Mouse (Mus musculus) right cerebral cortex, postnatal 10 days (tissue): ENCODE data around the gene Flnb.

Experiments
- DNase-seq, 2 experiments: peaks; one replicate each; pipeline ENCODE4 v3.0.0; 2021; ENCODE audit warnings: low spot score in 2 of 2

The Flnb gene

DNA sequence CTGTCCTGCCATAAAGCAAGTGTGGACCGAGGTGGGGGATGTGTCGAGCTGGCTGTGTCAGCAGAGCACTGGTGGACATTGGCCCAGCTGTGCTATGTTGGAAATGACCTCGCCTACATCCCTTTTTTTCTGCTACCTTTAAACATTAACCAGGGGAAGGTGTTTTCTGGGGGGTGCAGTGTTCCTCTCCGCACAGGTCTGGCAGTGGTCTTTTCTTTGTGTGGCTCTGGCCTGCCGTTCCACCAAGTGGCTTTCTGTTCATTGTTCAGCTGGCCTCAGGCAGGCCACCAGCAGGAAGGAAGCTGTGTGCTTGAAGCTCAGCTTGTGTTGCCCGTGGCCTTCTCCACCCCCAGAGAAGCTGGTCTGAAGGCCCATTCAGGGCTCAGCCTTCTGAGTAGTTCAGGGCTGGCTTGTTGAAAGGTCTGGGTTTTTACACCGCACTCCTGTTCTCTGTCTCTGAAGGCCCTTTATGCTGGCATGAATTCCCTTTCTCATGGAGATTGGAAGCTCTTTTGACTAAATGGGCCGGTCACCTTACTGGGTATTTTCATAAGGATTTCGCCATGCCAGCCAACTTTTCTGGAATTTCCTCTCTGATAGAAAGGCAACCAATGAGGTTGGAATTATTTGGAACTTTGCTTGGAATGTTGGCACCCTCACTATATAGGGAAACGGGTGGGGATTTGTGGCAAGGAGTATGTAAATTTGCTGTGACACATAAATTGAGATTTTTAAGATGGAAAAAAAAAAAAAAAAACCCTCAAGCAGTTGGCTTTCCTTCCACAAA, 8.6 kb downstream of the Flnb start:
- peak; percentile 49 to 51 for DNase-seq

DNA sequence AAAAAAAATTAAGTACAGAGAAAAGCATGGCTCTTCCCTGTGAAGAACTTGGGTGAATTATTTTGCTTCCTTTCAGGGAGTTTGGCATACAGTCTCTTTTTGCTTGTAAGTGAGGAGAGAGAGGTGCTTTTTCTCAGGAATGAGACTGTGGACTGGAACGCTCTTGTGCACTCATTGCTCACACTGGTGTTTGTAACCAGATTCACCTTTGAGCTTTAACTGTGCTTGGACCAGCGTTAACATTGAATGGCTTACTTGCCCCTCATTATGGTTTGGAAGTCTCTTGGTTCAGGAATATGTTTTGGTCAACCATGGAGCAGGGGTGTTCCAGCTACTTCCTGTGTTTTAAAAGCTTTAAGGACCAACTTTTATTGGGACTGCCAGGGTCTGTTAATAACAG, 11.4 kb downstream of the Flnb start:
- DNase-seq: no peak

DNA sequence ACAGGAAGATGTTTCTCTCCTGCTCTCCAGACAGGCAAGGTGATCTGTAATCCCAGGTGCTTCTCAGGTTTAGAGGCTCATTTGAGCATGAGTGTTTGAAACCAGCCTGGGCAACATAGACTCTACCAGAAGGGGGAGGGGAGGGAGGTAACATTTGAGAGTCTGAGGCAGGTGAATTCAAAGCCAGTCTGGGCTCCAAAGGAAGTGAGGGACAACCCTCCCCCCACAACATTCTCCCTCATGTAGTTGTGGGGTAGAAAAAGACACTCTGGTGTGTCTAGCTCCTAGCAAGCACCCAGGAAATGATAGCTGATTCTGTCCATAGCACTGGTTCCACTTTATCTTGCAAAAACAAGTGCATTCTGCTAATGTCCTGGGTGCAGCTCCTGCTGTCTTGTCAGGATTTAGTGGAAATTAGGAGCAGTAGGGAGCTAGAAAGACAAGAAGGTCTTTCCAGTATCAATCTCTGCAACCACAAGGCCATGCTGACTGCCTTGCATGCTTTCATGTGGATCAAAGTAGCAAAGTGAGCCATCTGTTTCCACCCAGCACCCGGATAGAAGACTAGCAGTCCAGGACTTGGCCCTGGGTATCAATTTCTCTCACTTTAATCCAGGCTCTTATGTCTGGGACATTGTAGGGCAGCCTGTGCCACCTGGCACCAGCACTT, 14.1 kb downstream of the Flnb start:
- no peak for DNase-seq

DNA sequence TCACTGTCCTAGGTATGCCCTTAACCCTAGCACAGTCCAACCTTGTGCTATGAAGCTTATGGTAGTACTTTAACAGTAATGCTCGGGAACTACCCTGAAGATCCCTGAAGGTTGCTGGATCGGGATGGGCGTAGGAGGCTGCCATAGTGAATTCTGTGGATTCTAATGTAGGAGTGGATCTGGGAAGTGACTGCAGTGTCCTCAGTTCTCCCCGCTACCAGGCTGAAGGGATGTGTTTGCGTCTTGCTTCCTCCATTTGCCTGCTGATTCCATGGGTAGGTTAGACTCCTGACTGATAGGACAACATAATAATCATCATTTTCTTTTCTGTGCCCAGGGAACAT, 14.7 kb downstream of the Flnb start:
- DNase-seq: no peak

DNA sequence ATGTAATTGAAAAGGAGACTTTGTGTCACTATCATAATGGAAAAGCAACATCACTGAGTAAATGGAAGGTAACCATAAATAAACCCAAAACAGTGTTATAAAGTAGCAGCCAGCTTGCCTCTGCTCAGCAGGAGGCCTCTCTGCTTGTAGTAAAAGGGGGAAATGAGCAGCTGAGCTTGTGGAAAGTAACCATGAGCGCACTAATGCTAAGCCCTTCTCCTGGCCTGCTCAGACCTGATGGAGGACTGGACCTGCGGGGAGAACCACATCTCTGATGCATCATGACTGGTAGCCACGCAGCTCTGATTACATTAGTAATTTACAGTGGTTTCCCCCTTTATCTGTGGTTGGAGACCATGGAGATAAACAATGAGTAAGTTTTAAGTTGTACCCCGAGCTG, 15.7 kb downstream of the Flnb start:
- no peak for DNase-seq

DNA sequence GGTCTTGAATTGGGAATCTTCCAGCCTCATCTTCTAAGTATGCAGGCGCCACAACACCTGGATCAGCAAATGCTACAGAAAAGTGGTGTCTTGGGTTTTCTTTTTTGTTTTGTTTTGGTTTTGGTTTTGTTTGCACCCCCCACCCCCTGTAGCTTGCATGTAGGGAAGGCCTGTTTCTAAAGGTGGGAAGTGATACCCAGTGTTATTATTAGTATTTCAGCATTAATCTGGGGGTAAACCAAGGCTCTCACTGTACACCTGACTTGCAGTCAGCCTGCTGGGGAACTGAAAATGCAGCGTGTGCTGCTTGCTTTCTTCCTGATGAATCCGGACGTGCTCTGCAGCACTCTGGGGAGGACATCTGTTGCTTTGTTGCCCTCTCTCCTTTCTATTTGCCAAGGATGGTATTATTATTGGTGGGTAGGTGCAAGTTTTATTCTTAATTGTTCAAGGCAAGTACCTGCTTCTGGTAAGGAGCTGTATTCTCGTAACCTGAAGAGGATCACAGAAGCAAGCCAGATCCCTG, 20.9 kb downstream of the Flnb start:
- no peak for DNase-seq

DNA sequence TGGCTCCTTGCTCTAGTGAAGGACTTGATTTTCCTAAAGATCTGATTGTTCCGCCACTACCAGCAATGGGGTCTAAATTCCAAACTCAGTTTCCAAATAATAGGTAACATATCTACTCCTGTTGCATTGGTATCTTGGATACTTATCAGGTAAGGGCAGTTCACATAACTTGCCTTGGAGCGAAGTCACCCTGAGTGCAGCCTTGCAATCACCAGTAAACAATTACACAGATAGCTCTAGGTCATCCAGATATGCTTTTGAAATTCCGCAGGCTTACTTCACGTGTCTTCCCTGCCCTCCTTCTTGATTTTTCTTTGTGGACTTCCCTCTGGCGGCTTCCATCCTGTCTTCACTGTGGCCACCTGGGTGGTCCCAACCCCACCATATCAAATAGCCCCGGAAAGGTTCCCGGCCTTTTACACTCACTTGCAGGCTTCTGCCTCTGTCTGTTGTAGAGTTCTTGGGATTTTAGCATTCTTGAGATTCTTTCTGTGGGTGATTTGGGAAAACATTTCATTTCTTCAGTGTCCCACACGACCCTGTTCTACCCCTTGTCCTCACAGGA, 22.3 kb downstream of the Flnb start:
- no peak for DNase-seq

DNA sequence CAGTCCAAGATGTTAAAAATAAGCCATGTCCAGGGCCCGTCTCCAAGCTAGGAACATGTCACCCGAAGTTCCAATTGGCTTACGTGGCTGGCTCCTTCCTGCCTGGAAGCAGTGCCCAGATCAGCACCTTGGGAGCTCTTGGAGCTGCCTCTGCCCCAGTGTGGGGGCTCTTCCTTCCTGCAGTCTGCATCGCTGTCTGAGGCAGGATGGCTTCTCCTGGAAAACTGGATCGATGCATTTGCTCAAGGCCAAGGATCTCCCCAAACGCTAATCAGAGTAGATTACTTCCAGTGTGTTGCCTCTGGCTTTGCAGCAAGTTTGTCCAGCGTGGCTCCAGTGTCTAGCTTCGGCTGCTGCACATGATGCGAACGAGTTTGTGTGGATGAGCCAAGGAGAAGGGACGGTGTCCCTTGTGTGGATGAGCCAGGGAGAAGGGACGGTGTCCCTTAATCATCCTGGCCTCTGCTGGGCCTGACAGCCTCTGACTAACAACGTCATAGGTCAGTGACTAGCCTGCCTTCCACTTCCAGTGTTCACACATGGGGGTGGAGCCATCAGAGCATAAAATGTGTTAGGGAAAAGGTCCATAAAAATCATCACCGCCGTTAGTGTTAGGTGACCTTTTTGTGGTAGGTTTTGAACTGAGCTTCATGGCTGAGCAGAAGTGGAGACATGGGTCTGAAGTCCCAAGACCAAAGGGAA, 25.0 kb downstream of the Flnb start:
- no peak for DNase-seq

DNA sequence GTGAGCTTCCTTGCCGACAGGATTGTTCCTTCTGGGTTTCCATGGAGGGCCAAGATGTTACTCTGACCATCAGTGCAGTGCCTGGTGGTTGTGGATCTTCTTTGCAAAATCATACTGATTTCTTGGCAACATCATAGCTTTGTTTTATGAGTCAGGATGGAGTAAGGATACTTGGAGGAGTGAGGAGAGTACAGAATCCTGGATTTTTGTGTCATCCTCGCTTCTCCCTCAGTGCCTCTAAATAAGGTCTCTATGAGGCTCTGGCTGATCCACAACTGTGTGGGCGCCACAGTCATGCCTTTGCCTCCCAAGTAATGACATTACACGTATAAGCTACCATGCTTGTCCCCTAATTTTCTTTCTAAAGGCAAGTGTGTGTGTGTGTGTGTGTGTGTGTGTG, 28.9 kb downstream of the Flnb start:
- DNase-seq: no peak

DNA sequence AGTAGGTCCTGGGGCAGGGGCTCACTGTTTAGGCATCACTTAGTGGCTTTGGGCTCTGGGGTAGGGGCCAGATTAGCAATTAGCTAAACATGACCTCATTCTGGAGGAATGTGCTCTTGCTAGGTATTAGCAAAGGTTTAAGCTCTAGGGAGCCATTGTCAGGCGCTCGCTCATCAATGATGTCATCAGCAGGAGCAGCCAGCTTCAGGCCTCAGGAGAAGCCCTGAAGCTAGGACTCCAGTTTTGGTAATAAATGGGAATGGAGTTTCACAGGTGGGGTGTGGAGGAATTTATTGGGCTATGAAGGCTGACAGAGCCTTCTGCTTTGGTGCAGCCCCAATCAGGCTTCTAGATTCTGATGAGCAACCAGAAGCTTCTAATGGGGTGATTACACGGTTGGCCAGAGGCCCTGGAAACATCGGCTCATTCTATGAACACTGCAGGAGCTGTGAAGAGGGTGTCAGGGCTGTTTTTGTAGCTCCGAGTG, 30.0 kb downstream of the Flnb start:
- no peak for DNase-seq

DNA sequence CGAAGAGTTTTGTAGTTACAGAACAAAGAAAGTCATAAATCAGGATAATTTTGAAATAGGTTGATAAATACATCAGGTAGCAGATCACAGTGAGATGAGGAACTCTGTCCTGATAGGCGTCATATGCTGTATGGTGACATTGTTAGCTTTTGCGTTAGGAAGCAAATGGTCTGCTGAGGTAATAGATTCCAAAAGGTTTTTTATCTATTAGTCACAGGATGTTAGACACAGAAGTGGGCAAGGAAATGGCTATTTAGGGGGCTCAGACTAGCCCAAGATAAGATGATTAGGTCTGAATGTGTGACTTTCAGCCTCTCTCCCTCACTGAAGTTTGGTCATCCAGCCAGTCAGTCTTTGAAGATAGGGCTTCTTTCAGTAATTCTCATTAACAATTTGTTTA, 33.2 kb downstream of the Flnb start:
- DNase-seq: no peak

DNA sequence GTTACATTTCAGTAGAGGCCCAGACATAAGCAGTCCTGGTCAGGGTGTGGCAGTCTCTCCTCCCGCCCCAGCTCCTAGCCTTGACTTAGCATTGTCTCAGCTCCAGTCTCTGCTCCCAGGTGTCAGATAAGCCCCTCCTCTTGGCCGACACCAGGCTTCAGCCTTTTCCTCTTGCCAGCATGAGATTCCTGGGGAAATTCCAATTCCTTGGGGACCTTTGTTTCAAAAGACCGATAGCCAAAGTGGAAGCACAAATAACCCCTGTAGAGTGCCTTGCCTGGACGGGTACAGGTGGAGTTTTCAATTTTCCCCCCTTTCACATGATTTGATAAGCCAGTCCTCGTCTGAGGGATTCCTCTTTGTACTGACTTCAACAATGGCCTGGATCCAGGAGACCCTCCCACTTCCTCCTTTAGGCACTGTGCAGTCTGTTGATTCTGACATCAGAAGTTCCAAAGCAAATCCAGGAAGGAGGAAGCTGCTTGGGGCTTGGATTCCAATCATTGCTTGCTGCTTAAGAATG, 33.8 kb downstream of the Flnb start:
- peak; percentile 52 for DNase-seq

DNA sequence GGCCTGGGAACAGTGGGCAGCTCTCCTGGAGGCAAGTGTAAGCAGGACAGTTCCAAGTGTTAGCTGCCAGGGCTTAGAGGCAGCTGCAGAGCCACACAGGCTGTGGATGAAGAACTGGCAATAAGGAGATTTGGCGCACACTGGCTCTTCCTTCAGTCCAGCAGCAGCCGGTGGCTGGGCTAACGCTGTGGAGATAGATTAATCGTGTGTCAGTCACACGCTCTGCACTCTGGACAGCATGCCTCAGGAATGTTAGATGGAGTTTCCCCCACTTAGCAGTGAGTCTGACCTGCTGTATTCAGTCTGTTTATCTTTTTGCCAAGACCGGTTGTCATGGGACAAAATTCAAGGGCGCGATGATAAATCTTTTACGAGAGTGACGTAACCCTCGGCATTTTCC, 35.9 kb downstream of the Flnb start:
- DNase-seq: peak; percentile 44

DNA sequence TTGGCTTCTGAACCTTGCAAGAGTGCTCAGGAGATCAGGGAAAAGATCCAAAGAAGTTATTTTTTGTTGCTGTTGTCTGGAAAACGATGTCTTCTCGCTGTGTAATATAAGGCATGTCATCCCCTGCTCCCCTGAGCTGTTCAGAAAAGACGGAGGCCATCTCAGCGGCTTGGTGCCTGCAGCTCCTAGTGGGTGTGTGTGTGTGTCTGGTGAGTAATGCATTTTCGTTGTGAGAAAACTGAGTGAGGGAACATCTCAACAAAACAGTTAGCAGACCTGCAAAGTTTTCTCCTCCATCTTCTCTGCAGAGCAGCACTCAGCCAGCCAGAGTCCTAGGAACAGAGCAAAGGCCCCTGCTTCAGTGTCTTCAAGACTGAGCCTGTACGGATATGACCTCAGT, 36.6 kb downstream of the Flnb start:
- DNase-seq: no peak

DNA sequence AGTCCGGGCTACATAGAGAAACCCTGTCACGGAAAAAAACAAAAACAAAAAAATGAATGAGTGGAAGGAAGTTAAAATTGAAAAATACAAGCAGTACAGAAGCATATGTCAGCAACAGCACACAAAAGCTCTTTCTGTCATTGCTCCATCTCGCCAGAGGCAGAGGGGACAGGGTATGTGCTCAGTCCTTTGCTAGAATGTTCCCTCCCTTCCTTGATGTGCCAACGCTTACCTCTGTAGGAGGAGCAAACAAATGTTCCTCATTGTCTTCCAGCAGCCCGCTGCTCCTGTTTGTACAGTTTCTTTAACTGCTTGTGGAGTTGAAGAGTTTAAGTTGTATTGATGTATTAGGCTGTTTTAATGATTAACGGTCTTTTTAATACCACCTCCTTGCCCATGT, 37.3 kb downstream of the Flnb start:
- DNase-seq: no peak

DNA sequence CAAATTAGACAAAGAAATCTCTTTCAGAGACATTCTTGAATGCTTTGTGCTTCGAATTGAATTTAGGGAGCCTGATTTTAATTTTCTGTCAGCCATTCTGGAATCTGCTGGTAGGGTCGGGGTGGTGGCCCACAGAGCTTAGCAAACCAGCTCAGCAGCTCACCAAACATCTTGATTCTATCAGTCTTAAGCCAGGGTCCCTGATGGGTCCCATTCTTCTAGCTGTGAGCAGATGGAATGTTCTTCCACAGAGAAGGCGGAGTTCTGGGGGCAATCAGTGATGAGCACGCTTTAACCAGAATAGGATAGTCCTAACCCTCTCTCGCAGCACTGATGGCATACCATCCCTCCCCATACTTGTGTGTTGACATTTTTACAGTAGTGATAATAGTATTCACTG, 37.7 kb downstream of the Flnb start:
- DNase-seq: no peak

DNA sequence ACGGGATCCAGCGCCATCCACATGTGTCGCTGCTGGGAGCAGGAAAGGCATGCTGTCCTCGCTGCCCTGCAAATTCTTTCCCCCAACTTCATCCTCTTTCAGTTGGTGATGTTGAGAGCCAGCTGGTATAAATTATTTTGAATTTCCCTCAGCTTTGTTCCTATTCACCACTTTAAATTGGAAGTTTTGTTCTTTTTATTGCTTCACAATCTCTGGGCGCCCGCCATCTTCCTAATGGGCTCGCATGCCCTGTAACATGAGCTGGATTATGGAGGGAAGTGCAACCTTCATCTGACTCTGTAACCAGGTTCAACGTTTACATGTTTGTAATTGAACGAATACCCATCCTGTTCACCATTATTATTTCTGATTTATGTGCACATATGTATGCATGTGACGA, 38.6 kb downstream of the Flnb start:
- no peak for DNase-seq

DNA sequence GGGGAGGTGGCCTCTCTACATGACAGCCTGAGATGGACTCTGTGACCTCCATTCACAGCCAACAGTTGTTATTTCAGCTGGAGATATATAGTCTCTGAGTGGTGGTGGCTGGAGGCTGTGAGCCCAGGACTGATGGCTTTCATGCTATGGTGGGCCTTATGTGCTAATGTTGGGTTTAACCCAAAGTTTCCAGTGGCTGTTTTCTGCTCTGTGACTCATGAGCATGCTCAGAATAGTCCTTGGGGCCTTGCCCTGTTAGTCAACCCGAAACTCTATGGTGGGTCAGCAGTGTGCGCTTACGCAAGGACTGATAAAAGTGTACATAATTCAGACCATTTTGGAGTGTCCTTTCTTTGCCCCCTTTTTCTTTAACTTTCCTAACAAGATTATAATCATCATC, 40.1 kb downstream of the Flnb start:
- no peak for DNase-seq

DNA sequence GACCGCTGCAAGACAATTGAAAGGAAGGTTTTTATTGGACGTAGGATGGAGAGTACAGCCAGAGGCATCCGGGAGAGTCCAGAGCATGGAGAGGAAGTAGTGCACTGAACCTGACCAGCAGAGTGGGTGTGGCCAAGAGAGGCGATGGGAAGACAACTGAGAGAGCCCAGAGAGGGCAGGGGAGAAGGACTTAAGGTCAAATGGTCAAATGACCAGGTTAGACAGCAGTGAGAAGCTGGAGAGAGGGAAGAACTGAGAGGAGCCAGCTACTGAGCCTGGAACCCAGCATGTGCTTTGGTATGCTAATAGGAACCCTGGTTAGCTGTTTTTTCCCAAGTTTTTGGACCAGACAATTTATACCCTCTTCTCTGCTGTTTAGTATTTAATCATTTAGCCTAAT, 40.7 kb downstream of the Flnb start:
- DNase-seq: no peak

DNA sequence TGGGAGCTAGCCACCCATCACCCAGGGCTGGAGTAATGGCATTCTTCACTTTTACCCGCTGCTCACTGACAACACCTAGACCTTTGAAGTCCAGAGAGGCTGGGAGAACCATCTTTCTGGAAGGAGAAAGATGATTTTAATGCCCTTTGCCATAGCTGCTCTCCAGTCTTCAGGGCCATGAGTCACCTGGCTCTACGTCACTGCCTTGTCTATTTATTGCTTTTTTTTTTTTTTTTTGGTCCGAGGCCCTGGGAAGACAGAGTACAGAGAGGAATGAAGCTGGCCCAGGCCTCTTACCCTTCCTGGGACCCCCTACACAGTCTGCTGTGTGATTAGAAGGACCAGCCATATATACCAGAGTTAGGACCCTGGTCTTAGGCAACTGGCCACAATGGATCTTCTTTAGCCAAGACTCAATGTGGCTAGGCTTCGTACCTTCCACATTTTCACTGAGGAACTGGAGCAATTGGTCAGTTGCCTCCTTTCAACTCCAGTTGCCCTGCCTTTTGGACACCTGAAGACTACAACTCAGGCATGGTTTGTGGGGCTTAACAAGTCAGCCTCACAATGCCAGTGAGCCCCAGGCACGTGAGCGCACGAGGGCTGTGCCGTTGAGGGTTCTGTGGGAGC, 42.9 kb downstream of the Flnb start:
- DNase-seq: no peak

DNA sequence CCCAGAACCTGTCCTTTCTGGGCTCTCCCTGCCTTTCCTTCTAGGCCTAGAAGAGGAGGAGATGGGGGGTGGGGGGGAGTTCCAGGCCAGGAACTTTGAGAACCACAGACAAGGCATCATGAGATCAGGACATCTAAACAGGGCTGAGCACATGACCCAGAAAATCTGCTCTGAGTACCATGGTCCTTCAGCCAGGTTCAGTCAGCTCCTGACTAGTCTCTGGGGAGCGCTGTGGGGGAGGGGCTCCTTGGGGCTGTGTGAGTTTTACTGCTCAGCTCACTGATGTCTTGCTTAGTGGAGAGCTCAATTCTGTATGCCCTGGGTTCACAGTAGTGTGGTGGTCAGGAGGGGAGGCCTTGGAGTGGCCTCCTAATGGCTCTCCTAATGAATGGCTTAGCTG, 43.5 kb downstream of the Flnb start:
- no peak for DNase-seq

DNA sequence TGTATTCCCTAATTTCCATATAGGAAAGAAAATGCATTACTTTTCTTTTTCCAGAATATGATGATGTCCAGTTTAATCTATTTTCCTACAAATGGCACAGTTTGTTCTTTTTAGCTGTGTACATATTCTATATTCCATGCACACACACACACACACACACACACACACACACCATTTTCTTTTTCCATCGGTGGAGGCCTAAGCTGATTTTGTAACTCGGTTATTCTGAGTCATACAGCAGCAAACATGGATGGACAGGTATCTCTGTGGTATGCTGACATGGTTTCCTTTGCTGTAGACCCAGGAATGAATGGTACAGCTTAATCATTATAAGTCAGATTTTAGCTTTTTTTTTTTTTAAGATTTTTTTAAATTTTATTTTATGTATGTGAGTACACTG, 44.5 kb downstream of the Flnb start:
- no peak for DNase-seq
